In genomic region chr11:120888718-120889117, GRCm38 (mm10) we compare ENCODE assay signal across 14 mouse cellular contexts. TPM values are rescaled to one million over a fixed set of nuclear protein-coding genes. Genes with fewer than 3 reads are reported as not detected.
DNase-seq lines count a peak whose midpoint lies in the region; ATAC-seq and TF ChIP-seq lines count a peak whose summit lies in the region.
"Had no signal": no experiment of that assay in that cellular context is flagged by ENCODE, and none has a peak within 500 bp of the region (broad histone marks: within the 10 kb centered on the region; RNA-seq: fewer than 3 reads in every experiment).

No protein-coding gene starts in this region.

- no peak overlapping the region; the same call in 1 of the 2 replicates for H3K27ac ChIP-seq in left cerebral cortex, adult 2 months
- H3K27ac ChIP-seq: heart, embryonic 13.5 days; limb, embryonic 12.5 days; liver, embryonic 15.5 days had no signal

- intact Hi-C loops in left cerebral cortex, postnatal 4 days (cut with DNase I) = no loop called here
- intact Hi-C loops in left cerebral cortex, adult 2 months (cut with DNase I) = no loop called here

- H3K4me3 ChIP-seq in left cerebral cortex, adult 2 months = no peak overlapping the region
- H3K4me3 ChIP-seq: erythroblast, embryonic 14.5 days; heart, embryonic 13.5 days; limb, embryonic 12.5 days; liver, embryonic 15.5 days had no signal

- no peak for TF ChIP-seq CTCF in left cerebral cortex, adult 2 months (IDR thresholded peaks at IDR 0.05)

- no peak for ATAC-seq in megakaryocyte, adult 5-6 weeks (ENCODE audit: poor library complexity, severe bottlenecking)
- ATAC-seq: intestine, embryonic 16.5 days had no signal

- DNase-seq in left cerebral cortex, postnatal 4 days = peak; percentile 30
- no peak for DNase-seq in left cerebral cortex, adult 2 months (ENCODE audit: extremely low spot score in 1 of 2, low spot score in 2 of 2)
- DNase-seq in CD4-positive, CD25-positive, alpha-beta regulatory T cell, adult 2 months (ENCODE audit: low read depth, low spot score) = peak; percentile 20
- peak; percentile 64 to 71 for DNase-seq in gastrocnemius, adult 8-10 months (ENCODE audit: low spot score in 2 of 2)
- DNase-seq in thymus, postnatal 0 days (ENCODE audit: low spot score) = peak; percentile 75
- DNase-seq in kidney, adult 9 months = no peak
- DNase-seq: cerebellum, adult 8-10 months; kidney, postnatal 10 days had no signal

RNA-seq across cellular contexts. Expression of gene Ccdc57, which starts 44.0 kb away (rescaled TPM):
- total RNA-seq in left cerebral cortex, postnatal 4 days (2021) = 10 to 100 TPM; 11.7 to 13.7 TPM
- total RNA-seq in left cerebral cortex, adult 2 months (2021) = 1 to 10 TPM; 8.5 to 9.5 TPM
- total RNA-seq in gastrocnemius, adult 8-10 months (2022) = 1 to 10 TPM; 2.3 to 5.4 (median 3.6) TPM
- polyA plus RNA-seq in thymus, postnatal 0 days (2015; fragmentation: Nextera tagmentation; extraction: Ambion mirVana) = 1.9 and 2.2 TPM in 2 replicates
- total RNA-seq in megakaryocyte, adult 5-6 weeks (2015) = 0.30 and 1.2 TPM in 2 replicates
- 2.1 and 2.4 TPM in 2 replicates for total RNA-seq in megakaryocyte, adult 5-6 weeks (2017)

RNA-seq across cellular contexts. Expression of gene Slc16a3, which starts 59.6 kb away (rescaled TPM):
- 1 to 10 TPM; 1.4 to 3.6 TPM for total RNA-seq in left cerebral cortex, postnatal 4 days (2021)
- total RNA-seq in left cerebral cortex, adult 2 months (2021) = 1 to 10 TPM; 3.3 to 4.5 TPM
- 100 to 1,000 TPM; 268 to 367 (median 304) TPM for total RNA-seq in gastrocnemius, adult 8-10 months (2022)
- 5.2 and 5.5 TPM in 2 replicates for polyA plus RNA-seq in thymus, postnatal 0 days (2015; fragmentation: Nextera tagmentation; extraction: Ambion mirVana)
- 21.4 and 24.6 TPM in 2 replicates for total RNA-seq in megakaryocyte, adult 5-6 weeks (2015)
- 35.2 and 40.7 TPM in 2 replicates for total RNA-seq in megakaryocyte, adult 5-6 weeks (2017)

Comparison
In these comparisons a context has a peak if more than half of its experiments do, and no peak if none do; other contexts are left out.
1. DNase-seq: peak in left cerebral cortex, postnatal 4 days (single experiment), CD4-positive, CD25-positive, alpha-beta regulatory T cell, adult 2 months (single experiment), gastrocnemius, adult 8-10 months (2 of 2) and thymus, postnatal 0 days (single experiment); none in left cerebral cortex, adult 2 months (0 of 2) and kidney, adult 9 months (single experiment).
2. RNA of gene Slc16a3, which starts 59.6 kb away (total RNA-seq): 268 to 367 TPM in gastrocnemius, adult 8-10 months; 21.4 to 40.7 TPM in megakaryocyte, adult 5-6 weeks, 3.3 to 4.5 TPM in left cerebral cortex, adult 2 months and 1.4 to 3.6 TPM in left cerebral cortex, postnatal 4 days; every median in the first group is over 4 times any median in the second.